Mouse (Mus musculus) adrenal gland, adult 8-10 months (tissue): ENCODE data around the gene Nit1. TPM values are rescaled to one million over a fixed set of nuclear protein-coding genes. Genes with fewer than 3 reads are reported as not detected.

Experiments used
- DNase-seq: peaks from one replicate; pipeline ENCODE4 v3.0.0; 2022
- total RNA-seq, 4 experiments: library from RNA; stranded (reverse); gene quantifications; 2 replicates each; pipeline ENCODE4 v1.2.4; 2022

Nit1 gene
- total RNA-seq, 4 experiments from 2014 or later, result 81.4 to 103 (median 89.6) TPM

GRCm38 (mm10) chr1:171293906-171294297 lies 51.5 kb downstream of the Nit1 start:
- DNase-seq, result no peak

- DNase-seq, result no peak
Observed at GRCm38 (mm10) chr1:171293351-171293750, 52.1 kb downstream of the Nit1 start.

GRCm38 (mm10) chr1:171288328-171288727 lies 57.1 kb downstream of the Nit1 start:
- no peak for DNase-seq

Other genes with a start within 250 kb of the Nit1 start
- gene Cfap126, start 231.7 kb downstream of the Nit1 start, total RNA-seq, result 1 to 10 TPM; 1.3 to 4.1 (median 3.1) TPM
- 100 to 1,000 TPM; 324 to 440 (median 382) TPM for gene Sdhc, start 195.0 kb downstream of the Nit1 start, total RNA-seq
- 1 to 10 TPM in 2 of 4 experiments, under 1 TPM in 2; 0.43 to 1.4 (median 1.2) TPM for gene Mpz, start 194.9 kb downstream of the Nit1 start, total RNA-seq
- 10 to 100 TPM; 55.7 to 66.0 (median 59.2) TPM for gene Pcp4l1, start 149.4 kb downstream of the Nit1 start, total RNA-seq
- under 1 TPM in 2 of 4 experiments, not detected in 2; 0.13 to 0.15 TPM for gene Nr1i3, start 131.7 kb downstream of the Nit1 start, total RNA-seq
- gene Tomm40l, start 123.1 kb downstream of the Nit1 start, total RNA-seq, result 10 to 100 TPM; 39.1 to 49.2 (median 46.0) TPM
- gene Apoa2, start 120.6 kb downstream of the Nit1 start, total RNA-seq, result 1 to 10 TPM; 2.0 to 6.4 (median 4.3) TPM
- 10 to 100 TPM; 21.8 to 34.4 (median 28.3) TPM for gene Fcer1g, start 111.3 kb downstream of the Nit1 start, total RNA-seq
- under 1 TPM; 0.46 to 0.80 (median 0.60) TPM for gene Adamts4, start 95.2 kb downstream of the Nit1 start, total RNA-seq
- 100 to 1,000 TPM; 609 to 713 (median 672) TPM for gene Ndufs2, start 94.3 kb downstream of the Nit1 start, total RNA-seq
- 10 to 100 TPM; 28.5 to 44.8 (median 43.0) TPM for gene B4galt3, start 75.3 kb downstream of the Nit1 start, total RNA-seq
- 10 to 100 TPM; 39.7 to 86.2 (median 65.6) TPM for gene Ppox, start 64.5 kb downstream of the Nit1 start, total RNA-seq
- gene Usp21, start 57.7 kb downstream of the Nit1 start, total RNA-seq, result 10 to 100 TPM; 39.3 to 64.7 (median 52.0) TPM
- gene Ufc1, start 50.6 kb downstream of the Nit1 start, total RNA-seq, result 100 to 1,000 TPM; 179 to 200 (median 194) TPM
- 10 to 100 TPM; 31.0 to 45.9 (median 36.7) TPM for gene Dedd, start 16.5 kb downstream of the Nit1 start, total RNA-seq
- gene Pfdn2, start within 50 bp of the Nit1 start, total RNA-seq, result 100 to 1,000 TPM in 2 of 4 experiments, 10 to 100 TPM in 2; 76.7 to 184 (median 115) TPM
- 10 to 100 TPM in 1 of 4 experiments, 1 to 10 TPM in 3; 1.7 to 13.1 (median 6.2) TPM for gene Klhdc9, start 15.2 kb upstream of the Nit1 start, total RNA-seq
- under 1 TPM; 0.10 to 0.54 (median 0.31) TPM for gene Nectin4, start 24.5 kb upstream of the Nit1 start, total RNA-seq
- gene Arhgap30, start 43.3 kb upstream of the Nit1 start, total RNA-seq, result 1 to 10 TPM; 3.4 to 7.5 (median 5.5) TPM
- gene Usf1, start 65.7 kb upstream of the Nit1 start, total RNA-seq, result 10 to 100 TPM; 61.4 to 94.4 (median 75.4) TPM
- 1 to 10 TPM; 1.7 to 8.1 (median 5.3) TPM for gene Tstd1, start 73.2 kb upstream of the Nit1 start, total RNA-seq
- 10 to 100 TPM; 26.4 to 53.3 (median 39.5) TPM for gene F11r, start 91.9 kb upstream of the Nit1 start, total RNA-seq
- 1 to 10 TPM; 6.0 to 9.4 (median 7.0) TPM for gene Alyref2, start 157.8 kb upstream of the Nit1 start, total RNA-seq
- not detected for gene Itln1, start 189.6 kb upstream of the Nit1 start, total RNA-seq
- gene Cd244a, start 213.5 kb upstream of the Nit1 start, total RNA-seq, result 1 to 10 TPM in 2 of 4 experiments, under 1 TPM in 2; 0.71 to 1.3 (median 0.97) TPM